Mouse (Mus musculus) liver, embryonic 14.5 days (tissue): ENCODE data around the gene Morc2a. TPM values are rescaled to one million over a fixed set of nuclear protein-coding genes. Genes with fewer than 3 reads are reported as not detected.

ENCODE experiments used
- ATAC-seq: fragments of 200-750 bp; cut with Nextera tagmentation; 2 replicates; pipeline ENCODE4 v1.8.0; 2017; ENCODE audit warnings: moderate number of reproducible peaks, mild to moderate bottlenecking, moderate library complexity; ENCODE audit not compliant: insufficient read depth
- DNase-seq, 3 experiments: peaks; one replicate each; pipeline ENCODE4 v3.0.0-alpha.2; 2012 to 2013; ENCODE audit warnings: low read depth in 3 of 3, low spot score in 3 of 3
- H3K27ac ChIP-seq: fragments of 300-500 bp; sonication (generic); 2 replicates; pipeline ENCODE4 v1.5.1; 2014; ENCODE audit warnings: moderate library complexity, mild to moderate bottlenecking, control low read depth, inconsistent platforms
- H3K27me3 ChIP-seq: fragments of 300-500 bp; sonication (generic); 2 replicates; pipeline ENCODE4 v1.6.1; 2014; ENCODE audit warnings: mild to moderate bottlenecking, low read length, moderate library complexity; ENCODE audit not compliant: control insufficient read depth, insufficient read depth
- H3K36me3 ChIP-seq: fragments of 300-500 bp; sonication (generic); replicated peaks from 2 replicates; pipeline ENCODE4 v1.6.1; 2014; ENCODE audit warnings: low read depth; ENCODE audit not compliant: control insufficient read depth, insufficient read depth
- H3K4me1 ChIP-seq, 2 experiments: fragments of 200-500 bp in 1 of 2; fragments of 300-500 bp in 1 of 2; sonication (generic) in 1 of 2; replicated peaks; 2 replicates each; pipeline ENCODE4 v1.6.1; 2012 to 2014; ENCODE audit warnings: antibody characterized with exemption in 1 of 2, inconsistent platforms in 1 of 2, low read length in 1 of 2; ENCODE audit not compliant: control insufficient read depth in 2 of 2, insufficient read depth in 2 of 2
- H3K4me2 ChIP-seq: fragments of 300-500 bp; sonication (generic); 2 replicates; pipeline ENCODE4 v1.6.1; 2014; ENCODE audit warnings: low read depth, mild to moderate bottlenecking, control low read depth, moderate library complexity
- H3K4me3 ChIP-seq, 2 experiments: fragments of 200-500 bp in 1 of 2; fragments of 300-500 bp in 1 of 2; sonication (generic) in 1 of 2; 2 replicates each; pipeline ENCODE4 v1.5.1; 2012 to 2014; ENCODE audit warnings: low read depth in 2 of 2, low read length in 2 of 2, mild to moderate bottlenecking in 2 of 2, control low read depth in 1 of 2, inconsistent platforms in 1 of 2, moderate library complexity in 1 of 2; ENCODE audit not compliant: insufficient read depth in 1 of 2
- H3K9ac ChIP-seq: fragments of 300-500 bp; sonication (generic); replicated peaks from 2 replicates; pipeline ENCODE4 v1.6.1; 2014; ENCODE audit warnings: mild to moderate bottlenecking, control low read depth, moderate library complexity
- H3K9me3 ChIP-seq: fragments of 300-500 bp; sonication (generic); 2 replicates; pipeline ENCODE4 v1.6.1; 2016; ENCODE audit warnings: low read length, mixed read lengths; ENCODE audit not compliant: control insufficient read depth
- CTCF ChIP-seq: IDR thresholded peaks from 2 replicates; pipeline ENCODE4 v1.5.1; 2016; ENCODE audit warnings: antibody characterized with exemption, low read depth, control low read depth
- EP300 ChIP-seq: IDR thresholded peaks from 2 replicates; pipeline ENCODE4 v1.6.1; 2016; ENCODE audit warnings: antibody characterized with exemption, low read depth
- WGBS: fragments of 180-500 bp; shearing (Covaris S2); extraction: QIAGEN DNeasy Blood & Tissue Kit; methylation state at CpG from one replicate; pipeline ENCODE4 v1.1.7; 2014; ENCODE audit not compliant: insufficient replicate concordance; 5-methylcytosine and 5-hydroxymethylcytosine counted together
- polyA plus RNA-seq, 2 experiments: library from polyadenylated mRNA; depleted of rRNA in 1 of 2; stranded (reverse) in 1 of 2; unstranded in 1 of 2; fragments of >200 nt; fragmentation: Nextera tagmentation in 1 of 2; extraction: Ambion mirVana in 1 of 2; gene quantifications; 2 replicates each; pipeline versions ENCODE4 v1.2.1 to v1.2.3; 2012 to 2014

Gene Morc2a
- polyA plus RNA-seq, 2 experiments = 3.2 to 5.6 TPM

DNA sequence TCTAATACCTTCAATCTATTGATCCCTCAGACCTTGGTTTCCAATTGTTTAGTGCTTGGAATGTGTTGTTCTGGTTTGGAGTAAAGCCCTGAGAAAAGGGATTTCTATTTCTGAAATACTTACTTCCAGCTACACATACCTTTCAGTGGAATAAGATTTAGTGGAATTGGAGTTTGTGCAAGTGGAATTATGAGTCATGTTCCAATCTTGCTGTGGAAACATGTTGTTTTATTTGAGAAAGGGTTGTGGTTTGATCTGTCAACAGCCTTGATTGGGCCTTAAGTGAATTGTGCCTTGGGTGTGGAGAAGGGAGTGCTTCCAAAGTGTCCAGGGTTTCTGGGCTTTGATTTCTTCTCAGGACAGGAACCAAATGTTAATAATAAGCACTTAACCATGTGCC is 20.9 kb downstream of the Morc2a start:
- Histone ChIP-seq H3K4me3 (no peak overlapping the region), H3K27me3 (no peaks in the 10 kb centered on the region), H3K36me3 (peaks cover 14% of the 10 kb centered on the region), H3K4me1 (no peaks in the 10 kb centered on the region), H3K9me3 (no peaks in the 10 kb centered on the region), H3K27ac (no peak overlapping the region), H3K9ac (no peak overlapping the region), H3K4me2 (no peak overlapping the region)
- TF ChIP-seq EP300 (no peak), CTCF (no peak)
- no peak for ATAC-seq
- DNase-seq = no peak

DNA sequence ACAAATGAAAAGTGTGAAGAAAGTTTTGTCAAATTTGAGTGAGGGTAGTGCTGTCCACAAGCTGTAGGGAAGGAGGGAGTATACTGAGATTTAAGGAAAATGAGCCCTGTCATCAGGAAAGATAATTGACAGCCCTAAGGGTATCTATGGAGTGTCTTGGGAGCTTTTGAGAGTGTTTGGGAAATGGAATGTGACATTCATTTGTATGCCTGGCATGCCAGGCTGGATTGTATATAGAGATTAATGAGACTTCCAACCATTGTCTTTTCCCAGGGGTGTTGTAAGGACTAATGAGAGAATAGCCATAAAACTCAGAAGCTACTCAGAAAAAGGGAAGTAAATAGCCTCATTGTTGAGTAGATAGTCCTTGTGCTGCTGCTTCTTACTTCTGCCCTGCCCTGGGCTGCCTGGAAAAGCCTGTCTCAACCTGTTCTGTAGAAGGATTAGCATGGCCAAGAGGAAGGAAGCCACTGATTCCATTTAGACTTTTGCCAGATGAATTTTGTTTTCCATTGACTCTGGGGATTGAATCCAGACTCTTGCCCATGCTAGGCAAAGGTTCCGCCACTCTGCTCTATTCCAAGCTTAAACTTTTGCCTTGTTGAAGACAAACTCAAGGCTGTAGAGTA is 22.1 kb downstream of the Morc2a start:
- TF ChIP-seq CTCF (no peak), EP300 (no peak)
- WGBS = 79% methylated on average over 1 of the region's 1 CpGs
- Histone ChIP-seq H3K9ac (no peak overlapping the region), H3K4me1 (no peaks in the 10 kb centered on the region), H3K9me3 (no peaks in the 10 kb centered on the region), H3K4me2 (no peak overlapping the region), H3K27me3 (no peaks in the 10 kb centered on the region), H3K27ac (no peak overlapping the region), H3K4me3 (no peak overlapping the region), H3K36me3 (peaks cover 20% of the 10 kb centered on the region)
- ATAC-seq (no peak), DNase-seq (no peak)

DNA sequence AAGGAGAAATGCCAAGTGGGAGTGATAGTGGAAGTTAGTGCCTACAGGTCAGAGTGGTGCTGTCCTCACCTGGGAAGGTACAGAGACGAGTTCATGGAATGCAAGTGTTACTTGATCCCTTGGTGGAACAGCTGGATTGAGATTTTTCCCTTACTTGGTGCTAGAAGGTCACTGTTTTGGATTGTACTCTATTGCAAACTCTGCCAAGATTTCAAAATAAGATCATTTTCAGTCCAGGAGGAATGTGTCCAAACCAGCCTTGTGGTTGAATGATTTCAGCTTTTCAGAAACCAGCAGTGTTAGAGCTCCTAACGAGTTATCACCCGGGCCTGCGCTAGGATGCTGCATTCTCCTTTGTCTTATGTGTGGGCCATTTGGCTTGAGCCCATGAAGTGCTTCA is 25.6 kb downstream of the Morc2a start:
- TF ChIP-seq EP300 = no peak
- TF ChIP-seq CTCF = no peak
- Histone ChIP-seq H3K4me1 (no peaks in the 10 kb centered on the region), H3K36me3 (peaks cover 34% of the 10 kb centered on the region), H3K4me3 (no peak overlapping the region), H3K9ac (no peak overlapping the region), H3K9me3 (no peaks in the 10 kb centered on the region), H3K27ac (no peak overlapping the region), H3K4me2 (no peak overlapping the region), H3K27me3 (no peaks in the 10 kb centered on the region)
- DNase-seq = no peak
- no peak for ATAC-seq
- WGBS = 74% methylated on average over 4 of the region's 4 CpGs

DNA sequence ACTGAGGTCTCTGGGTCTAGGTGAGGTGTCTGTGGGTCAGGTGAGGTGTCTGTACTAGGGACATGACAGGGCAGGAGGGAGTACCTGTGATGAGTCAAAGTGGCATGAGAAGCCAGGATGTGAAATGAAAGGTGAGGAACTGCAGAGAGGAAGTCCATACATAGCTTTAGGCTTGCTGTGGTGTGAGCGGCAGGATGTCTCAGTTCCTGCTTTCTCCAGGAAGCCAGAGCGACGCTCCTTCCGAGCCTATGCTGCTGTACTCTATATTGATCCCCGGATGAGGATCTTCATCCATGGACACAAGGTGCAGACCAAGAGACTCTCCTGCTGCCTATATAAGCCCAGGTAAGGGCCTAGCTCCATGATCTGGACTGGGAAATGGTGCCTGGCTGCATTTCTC is 27.4 kb downstream of the Morc2a start:
- Histone ChIP-seq H3K4me1 (no peaks in the 10 kb centered on the region), H3K4me2 (no peak overlapping the region), H3K27ac (no peak overlapping the region), H3K9me3 (no peaks in the 10 kb centered on the region), H3K9ac (no peak overlapping the region), H3K27me3 (no peaks in the 10 kb centered on the region), H3K36me3 (peaks cover 46% of the 10 kb centered on the region), H3K4me3 (no peak overlapping the region)
- ATAC-seq (no peak), DNase-seq (no peak)
- 72% methylated on average over 5 of the region's 5 CpGs for WGBS
- TF ChIP-seq CTCF (no peak), EP300 (no peak)

DNA sequence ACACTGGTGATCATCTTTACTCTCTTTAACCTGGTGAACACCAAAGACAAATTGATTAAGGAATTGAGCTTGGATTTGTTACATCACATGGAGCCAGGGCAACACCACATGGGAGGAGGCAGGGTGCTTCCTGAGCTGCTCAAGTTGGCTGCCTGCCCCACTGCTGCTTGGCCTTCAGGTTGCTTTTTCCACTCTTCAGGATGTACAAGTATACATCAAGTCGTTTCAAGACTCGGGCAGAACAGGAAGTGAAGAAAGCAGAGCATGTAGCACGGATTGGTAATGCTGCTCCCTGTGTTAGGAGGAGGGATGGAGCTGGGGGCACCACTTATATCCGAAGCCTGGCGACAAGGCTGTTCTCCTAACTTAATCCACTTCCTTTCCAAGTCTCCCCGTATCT is 28.2 kb downstream of the Morc2a start:
- H3K4me3 ChIP-seq = no peak overlapping the region
- ATAC-seq (no peak), DNase-seq (no peak)
- H3K27me3 ChIP-seq = no peaks in the 10 kb centered on the region
- H3K4me1 ChIP-seq = no peaks in the 10 kb centered on the region
- no peaks in the 10 kb centered on the region for H3K9me3 ChIP-seq
- TF ChIP-seq CTCF = no peak
- TF ChIP-seq EP300 = no peak
- no peak overlapping the region for H3K27ac ChIP-seq
- no peak overlapping the region for H3K9ac ChIP-seq
- WGBS = 60% methylated on average over 6 of the region's 6 CpGs
- peaks cover 43% of the 10 kb centered on the region for H3K36me3 ChIP-seq
- H3K4me2 ChIP-seq = no peak overlapping the region
